Mouse (Mus musculus) liver, adult 2 months (tissue): ENCODE measurements at regions not wholly inside any gene's neighbourhood (a gene's known extent, or its start where the extent isn't known, plus 50 kb on each side); places are given as distances from the start of the nearest gene placed in this dataset.

Experiments used
- DNase-seq: peaks from one replicate; pipeline ENCODE4 v3.0.0-alpha.2; 2011; ENCODE audit warnings: low read depth, low spot score; ENCODE audit errors: extremely low read depth
- H3K27ac ChIP-seq: fragments of 200-500 bp; replicated peaks from 2 replicates; pipeline ENCODE4 v1.5.1; 2012; ENCODE audit warnings: low read depth, mild to moderate bottlenecking, control low read depth, inconsistent platforms, low read length; ENCODE audit not compliant: insufficient read depth
- H3K27me3 ChIP-seq: fragments of 200-500 bp; 2 replicates; pipeline ENCODE4 v1.6.1; 2012; ENCODE audit warnings: mild to moderate bottlenecking, moderate library complexity, low read length, inconsistent platforms; ENCODE audit not compliant: control insufficient read depth, insufficient read depth
- H3K36me3 ChIP-seq: fragments of 200-500 bp; 2 replicates; pipeline ENCODE4 v1.6.1; 2012; ENCODE audit warnings: low read length, inconsistent platforms; ENCODE audit not compliant: control insufficient read depth, insufficient read depth
- H3K4me1 ChIP-seq: fragments of 200-500 bp; 2 replicates; pipeline ENCODE4 v1.6.1; 2011; ENCODE audit warnings: low read length; ENCODE audit not compliant: control insufficient read depth, insufficient read depth
- H3K4me3 ChIP-seq: fragments of 200-500 bp; 2 replicates; pipeline ENCODE4 v1.5.1; 2011; ENCODE audit warnings: low read depth, mild to moderate bottlenecking, control low read depth, low read length, moderate library complexity; ENCODE audit not compliant: insufficient read depth
- H3K79me2 ChIP-seq: fragments of 200-500 bp; 2 replicates; pipeline ENCODE4 v1.6.1; 2012; ENCODE audit warnings: inconsistent platforms, mild to moderate bottlenecking, low read length, moderate library complexity; ENCODE audit not compliant: control insufficient read depth, insufficient read depth
- H3K9ac ChIP-seq: fragments of 200-500 bp; 2 replicates; pipeline ENCODE4 v1.6.1; 2012; ENCODE audit warnings: low read depth, mild to moderate bottlenecking, control low read depth, inconsistent platforms, low read length
- CTCF ChIP-seq: fragments of 200-500 bp; IDR thresholded peaks from 2 replicates; pipeline ENCODE4 v1.5.1; 2011; ENCODE audit warnings: low read depth, low read length, control low read depth
- POLR2A ChIP-seq: fragments of 200-500 bp; IDR thresholded peaks from 2 replicates; pipeline ENCODE4 v1.6.1; 2011; ENCODE audit warnings: low read length, control low read depth; ENCODE audit not compliant: insufficient read depth; ENCODE audit errors: extremely low read depth
- WGBS: fragments of 180-500 bp; shearing (Covaris S2); methylation state at CpG from one replicate; pipeline ENCODE4 v1.1.7; 2018; 5-methylcytosine and 5-hydroxymethylcytosine counted together

DNA sequence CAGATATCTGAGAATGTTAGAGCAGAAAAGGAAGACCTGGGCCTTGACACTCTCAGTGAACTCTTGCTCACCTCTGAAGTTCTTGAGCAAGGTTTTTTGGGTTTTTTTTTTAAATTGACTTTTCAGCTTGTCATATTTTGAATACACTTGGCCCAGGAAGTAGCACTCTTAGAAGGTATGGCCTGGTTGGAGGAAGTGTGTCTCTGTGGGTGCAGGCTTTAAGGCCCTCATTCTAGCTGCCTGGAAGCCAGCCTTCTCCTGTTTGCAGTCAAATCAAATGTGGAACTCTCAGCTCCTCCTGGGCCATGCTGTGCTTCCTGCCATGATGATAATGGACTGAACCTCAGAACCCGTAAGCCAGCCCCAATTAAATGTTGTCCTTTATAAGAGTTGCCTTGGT is 195.9 kb upstream of the Zmiz1 start:
- Histone ChIP-seq H3K36me3 (no peaks in the 10 kb centered on the region), H3K27me3 (no peaks in the 10 kb centered on the region), H3K79me2 (no peaks in the 10 kb centered on the region), H3K4me1 (no peaks in the 10 kb centered on the region), H3K9ac (no peak overlapping the region), H3K27ac (no peak overlapping the region), H3K4me3 (no peak overlapping the region)
- no peak for TF ChIP-seq CTCF
- no peak for TF ChIP-seq POLR2A
- DNase-seq = no peak
- 100% methylated on average over 1 of the region's 1 CpGs for WGBS

DNA sequence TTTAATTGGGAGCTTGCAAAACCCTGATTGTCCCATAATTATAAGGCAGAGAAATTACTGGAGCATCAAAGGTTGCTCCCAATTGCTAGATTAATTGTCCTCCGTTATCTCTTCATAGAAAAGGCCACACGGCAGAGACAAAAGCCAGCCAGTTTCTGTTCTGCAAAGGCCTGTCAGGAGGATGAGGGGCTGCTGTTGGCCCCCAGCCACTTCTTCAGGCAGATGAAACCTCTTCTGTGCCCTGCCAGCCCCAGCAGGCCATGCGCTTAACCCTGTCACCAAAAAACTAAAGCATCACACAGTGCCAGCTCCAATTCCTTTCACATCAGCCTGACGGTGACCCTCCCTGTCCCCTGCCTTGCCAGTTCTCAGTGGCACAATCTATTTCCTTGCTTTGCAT is 192.1 kb upstream of the Zmiz1 start:
- H3K27ac ChIP-seq = no peak overlapping the region
- TF ChIP-seq CTCF (no peak), POLR2A (no peak)
- no peaks in the 10 kb centered on the region for H3K36me3 ChIP-seq
- H3K4me3 ChIP-seq = no peak overlapping the region
- H3K4me1 ChIP-seq = no peaks in the 10 kb centered on the region
- H3K27me3 ChIP-seq = no peaks in the 10 kb centered on the region
- no peaks in the 10 kb centered on the region for H3K79me2 ChIP-seq
- WGBS = 84% methylated on average over 4 of the region's 4 CpGs
- H3K9ac ChIP-seq = no peak overlapping the region
- no peak for DNase-seq

DNA sequence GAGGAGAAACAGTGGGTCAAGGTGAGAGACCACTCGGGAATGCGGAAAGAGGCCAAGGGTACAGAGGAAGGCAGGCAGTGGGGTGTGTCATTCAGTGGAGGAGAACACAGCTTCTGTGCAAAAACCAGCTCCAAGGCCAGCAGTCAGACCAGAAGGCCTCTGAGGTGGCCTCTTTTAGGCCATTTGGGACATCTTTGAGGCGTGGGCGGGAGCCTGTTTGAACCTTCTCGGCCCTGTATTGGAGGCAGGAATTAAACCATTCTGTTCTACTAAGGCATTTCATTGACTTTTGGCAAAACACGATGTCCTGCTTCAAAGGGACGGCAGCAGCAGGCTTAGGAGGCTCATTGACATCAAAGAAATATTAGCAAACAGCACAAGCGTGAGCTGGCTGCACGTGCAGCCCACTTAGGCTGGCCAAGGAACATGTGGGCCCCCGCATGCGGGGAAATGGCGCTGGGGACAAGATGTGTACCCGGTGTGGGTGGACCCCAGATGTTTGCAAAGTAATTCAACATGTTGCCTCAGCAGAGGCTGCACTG is 190.8 kb upstream of the Zmiz1 start:
- 88% methylated on average over 13 of the region's 13 CpGs for WGBS

DNA sequence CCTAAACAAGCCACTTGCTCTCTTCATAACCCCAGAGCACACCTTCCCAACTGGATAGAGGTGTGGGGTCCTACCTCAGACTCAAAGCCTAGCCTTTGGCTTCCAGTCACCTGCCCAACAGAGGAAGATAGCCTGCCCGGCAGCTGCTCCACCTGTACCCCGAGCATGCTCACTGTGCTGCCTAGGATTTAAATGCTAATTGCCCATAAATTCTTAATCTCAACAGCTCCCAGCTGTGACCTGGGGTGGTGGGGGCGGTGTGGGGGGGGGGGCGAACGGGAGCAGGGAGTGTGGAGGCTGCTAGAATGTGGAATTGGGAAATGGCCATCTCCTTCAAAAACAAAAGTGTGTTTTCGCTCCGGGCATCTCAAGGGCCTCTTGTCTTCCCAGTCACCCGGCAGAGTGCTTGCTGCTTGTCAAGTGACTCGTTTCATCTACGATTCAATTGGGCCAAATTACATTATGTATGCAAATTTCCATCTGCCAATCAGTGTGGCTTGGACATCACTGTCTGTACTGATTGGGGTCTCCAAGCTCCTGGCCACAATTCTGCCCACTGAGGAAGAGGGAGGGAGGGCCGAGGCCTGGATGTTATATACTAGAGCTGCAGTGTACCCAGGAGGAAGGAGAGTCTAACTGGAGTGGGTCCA is 188.6 kb upstream of the Zmiz1 start:
- WGBS = 83% methylated on average over 10 of the region's 11 CpGs
- no peak for DNase-seq

More for the DNA sequence above, 190.8 kb upstream of the Zmiz1 start:
- H3K27me3 ChIP-seq = no peaks in the 10 kb centered on the region
- no peaks in the 10 kb centered on the region for H3K79me2 ChIP-seq
- DNase-seq = no peak
- TF ChIP-seq POLR2A = no peak
- TF ChIP-seq CTCF = no peak
- no peaks in the 10 kb centered on the region for H3K4me1 ChIP-seq
- no peak overlapping the region for H3K9ac ChIP-seq
- no peak overlapping the region for H3K4me3 ChIP-seq
- no peaks in the 10 kb centered on the region for H3K36me3 ChIP-seq
- no peak overlapping the region for H3K27ac ChIP-seq

DNA sequence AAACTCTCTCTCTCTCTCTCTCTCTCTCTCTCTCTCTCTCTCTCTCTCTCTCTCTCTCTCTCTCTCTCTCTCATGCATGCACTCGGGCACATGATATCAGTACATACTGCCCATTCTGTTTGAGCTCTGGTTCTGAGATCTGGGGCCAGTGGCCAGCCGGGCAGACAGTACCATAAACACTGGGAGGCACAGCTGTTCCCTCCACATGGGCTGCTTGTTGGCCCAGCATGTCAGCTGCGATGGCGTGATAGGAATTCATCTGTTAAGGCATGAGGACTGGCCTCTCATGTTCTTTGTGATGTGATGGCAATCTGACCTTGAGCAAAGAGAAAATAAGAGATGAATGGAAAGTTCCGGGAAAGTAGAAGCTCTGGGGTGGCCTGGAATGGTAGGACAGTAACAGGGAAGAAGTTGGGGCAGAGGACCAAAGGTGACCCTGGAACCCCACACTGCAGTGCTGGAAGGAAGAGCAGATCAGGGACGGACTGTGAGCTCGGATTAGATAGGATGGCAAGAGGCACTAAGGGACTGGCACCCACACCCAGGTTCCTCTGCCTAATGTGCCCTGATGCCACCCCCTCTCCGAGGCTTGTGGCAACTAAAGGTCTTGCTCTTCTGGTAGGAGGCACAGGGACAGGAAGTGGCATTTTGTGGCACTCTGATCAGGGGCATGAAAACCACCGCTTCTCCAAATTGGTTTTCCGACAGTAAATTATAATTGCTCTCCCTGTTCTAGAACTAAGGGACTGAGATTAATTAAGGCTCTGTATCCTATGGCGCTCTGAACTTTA is 186.4 kb upstream of the Zmiz1 start:
- Histone ChIP-seq H3K27ac (no peak overlapping the region), H3K4me3 (no peak overlapping the region), H3K9ac (no peak overlapping the region), H3K27me3 (no peaks in the 10 kb centered on the region), H3K4me1 (no peaks in the 10 kb centered on the region), H3K79me2 (no peaks in the 10 kb centered on the region), H3K36me3 (no peaks in the 10 kb centered on the region)
- no peak for DNase-seq
- WGBS = 85% methylated on average over 11 of the region's 11 CpGs
- TF ChIP-seq CTCF = no peak
- no peak for TF ChIP-seq POLR2A

More for the DNA sequence above, 188.6 kb upstream of the Zmiz1 start:
- no peaks in the 10 kb centered on the region for H3K36me3 ChIP-seq
- no peaks in the 10 kb centered on the region for H3K79me2 ChIP-seq
- no peaks in the 10 kb centered on the region for H3K4me1 ChIP-seq
- TF ChIP-seq POLR2A (no peak), CTCF (no peak)
- no peak overlapping the region for H3K4me3 ChIP-seq
- H3K9ac ChIP-seq = no peak overlapping the region
- H3K27ac ChIP-seq = no peak overlapping the region
- no peaks in the 10 kb centered on the region for H3K27me3 ChIP-seq

DNA sequence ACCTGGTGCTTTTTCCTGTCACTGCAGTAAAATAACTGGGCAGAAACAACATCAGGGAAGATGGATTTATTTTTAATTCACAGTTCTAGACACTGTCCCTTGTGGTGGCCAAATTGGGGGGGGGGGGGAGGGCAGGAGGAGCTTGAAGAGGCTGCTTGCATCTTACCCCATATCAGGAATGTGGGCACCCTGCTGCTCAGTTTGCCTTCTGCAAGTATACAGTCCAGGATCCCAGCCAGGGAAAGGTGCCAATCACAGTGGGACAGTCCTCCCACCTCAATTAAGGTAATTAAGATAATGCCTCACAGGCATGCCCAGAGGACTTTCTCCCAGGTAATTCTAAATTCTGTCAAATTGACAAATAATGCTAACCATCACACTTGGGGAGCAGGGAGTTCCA is 179.2 kb upstream of the Zmiz1 start:
- Histone ChIP-seq H3K27me3 (no peaks in the 10 kb centered on the region), H3K27ac (no peak overlapping the region), H3K9ac (no peak overlapping the region), H3K4me1 (no peaks in the 10 kb centered on the region), H3K79me2 (no peaks in the 10 kb centered on the region), H3K4me3 (no peak overlapping the region), H3K36me3 (no peaks in the 10 kb centered on the region)
- DNase-seq = no peak
- TF ChIP-seq POLR2A = no peak
- no peak for TF ChIP-seq CTCF
